Mouse (Mus musculus): ENCODE measurements at regions not wholly inside any gene's neighbourhood (a gene's known extent, or its start where the extent isn't known, plus 50 kb on each side); places are given as distances from the start of the nearest gene placed in this dataset.

DNA sequence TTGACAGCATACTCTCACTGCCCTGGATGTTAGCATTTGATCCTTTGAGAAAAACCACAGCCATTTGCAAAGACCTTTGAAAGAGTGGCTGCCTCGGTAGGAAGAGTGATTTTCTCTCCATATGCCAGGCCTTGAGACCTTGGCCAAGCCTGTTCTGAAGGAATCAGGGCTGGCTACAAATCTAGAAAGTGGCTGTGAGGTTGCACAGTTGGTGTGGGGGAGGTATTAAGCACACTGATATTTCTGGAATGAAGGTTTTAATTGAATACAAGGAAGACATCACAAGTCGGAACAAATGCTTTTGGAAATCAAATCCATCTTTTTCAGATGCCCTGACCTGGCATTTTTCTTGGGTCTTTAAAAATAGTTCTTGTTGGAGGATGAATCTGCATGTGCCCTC, 143.5 kb downstream of the Zfp706 start:
- no peak for DNase-seq (ENCODE audit: low read depth in 1 of 2, low spot score in 2 of 2)

- DNase-seq (ENCODE audit: low read depth in 1 of 2, low spot score in 2 of 2): no peak
These were observed 148.9 kb downstream of the Zfp706 start for GRCm38 (mm10) chr15:36858711-36859110.

DNA sequence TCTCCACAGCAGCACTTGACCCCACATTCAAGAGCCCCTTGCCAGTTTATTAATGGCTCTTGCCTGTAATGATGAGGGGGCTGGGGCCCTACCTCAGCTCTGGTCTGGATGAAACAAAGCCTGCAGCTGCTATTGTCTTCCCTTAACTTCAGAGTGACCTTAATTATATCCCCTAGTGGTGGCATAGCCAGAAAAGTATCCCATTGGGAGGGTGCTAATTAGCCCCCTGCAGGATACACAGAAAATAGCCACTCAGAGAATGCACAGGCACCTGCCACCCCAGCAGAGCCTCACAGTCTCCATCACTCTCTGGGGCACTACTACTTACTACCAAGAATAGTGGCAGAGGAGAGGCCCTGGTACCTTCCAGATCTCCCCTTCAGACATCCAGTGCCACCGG, 150.0 kb downstream of the Zfp706 start:
- DNase-seq (ENCODE audit: low read depth in 1 of 2, low spot score in 2 of 2): no peak

DNA sequence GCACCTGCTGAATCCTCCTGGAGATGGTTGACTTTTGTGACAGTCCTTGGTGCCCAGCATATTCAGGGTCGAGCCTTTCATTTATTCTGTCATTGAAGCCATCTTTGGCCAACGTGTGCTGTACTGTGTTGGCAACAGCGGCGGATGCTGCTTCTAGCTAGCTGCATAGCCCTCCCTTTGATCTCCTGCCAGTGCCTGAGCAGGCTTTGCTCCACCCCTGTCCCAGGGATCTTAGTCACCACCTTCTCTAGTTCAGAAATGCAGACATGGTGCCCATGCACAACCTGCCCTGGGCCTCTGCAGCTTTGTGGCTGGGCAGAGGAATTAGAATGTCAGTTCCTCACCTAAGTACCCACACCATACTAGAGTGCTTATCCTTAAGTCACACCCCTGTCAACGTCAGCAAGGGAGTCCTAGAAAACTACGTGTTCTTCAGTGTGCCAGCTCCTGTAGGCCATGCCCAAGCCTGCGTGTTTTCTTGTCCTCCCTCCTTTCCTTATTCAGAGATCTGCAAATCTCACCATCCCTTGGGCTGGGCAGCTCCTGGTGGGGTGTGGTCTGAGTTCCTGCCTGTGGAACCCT, 151.9 kb downstream of the Zfp706 start:
- no peak for DNase-seq (ENCODE audit: low read depth in 1 of 2, low spot score in 2 of 2)

DNA sequence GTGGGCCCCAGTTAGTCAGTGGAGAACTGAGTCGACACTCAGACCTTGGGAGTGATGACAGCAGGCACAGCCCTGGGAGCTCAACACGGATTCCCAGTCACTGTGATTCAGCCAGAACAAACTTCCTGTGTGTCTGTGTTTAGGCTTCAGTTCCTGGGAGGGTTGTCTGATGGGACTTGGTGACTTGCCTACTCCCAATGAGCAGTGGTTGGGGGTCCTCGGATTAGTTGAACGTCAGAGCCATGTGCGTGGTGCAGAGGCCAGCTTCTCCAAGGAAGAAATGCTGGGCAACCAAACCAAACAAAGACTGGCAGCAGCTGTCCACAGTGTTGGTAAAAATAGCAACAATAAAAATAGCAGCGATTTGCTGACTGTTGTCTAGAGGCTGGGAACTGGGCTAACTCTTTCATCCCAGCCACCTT, 152.7 kb downstream of the Zfp706 start:
- no peak for DNase-seq (ENCODE audit: low read depth in 1 of 2, low spot score in 2 of 2)

DNA sequence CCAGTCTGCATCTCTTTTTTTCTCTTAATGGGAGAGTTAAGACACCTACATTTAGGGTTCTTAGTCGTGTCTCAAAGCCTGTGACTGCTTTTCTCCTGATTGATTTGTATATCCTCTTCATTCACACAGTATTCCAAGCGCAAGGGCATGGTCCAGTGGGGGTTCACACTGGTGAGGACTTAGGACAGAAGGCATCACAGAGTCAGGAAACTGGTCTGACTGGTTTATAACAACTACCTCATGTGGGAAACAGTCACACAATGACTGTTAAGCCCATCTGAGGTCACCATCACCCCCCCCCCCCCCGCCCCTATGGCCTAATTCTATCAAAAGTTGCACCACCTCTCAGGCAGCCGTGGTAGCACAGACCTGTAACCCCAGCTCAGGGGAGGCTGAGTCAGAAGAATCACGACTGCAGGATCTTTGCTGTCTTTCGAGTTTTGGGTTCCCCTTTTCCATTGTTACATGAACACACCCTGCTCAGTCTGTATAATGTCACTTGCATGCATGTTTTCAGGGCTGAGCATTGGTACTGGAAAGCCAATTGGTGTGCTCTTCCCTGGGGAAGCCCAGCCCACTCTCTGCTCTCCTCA, 155.2 kb downstream of the Zfp706 start:
- no peak for DNase-seq (ENCODE audit: low read depth in 1 of 2, low spot score in 2 of 2)

- DNase-seq (ENCODE audit: low read depth in 1 of 2, low spot score in 2 of 2): no peak
These were observed 159.3 kb downstream of the Zfp706 start for GRCm38 (mm10) chr15:36848238-36848637.

DNA sequence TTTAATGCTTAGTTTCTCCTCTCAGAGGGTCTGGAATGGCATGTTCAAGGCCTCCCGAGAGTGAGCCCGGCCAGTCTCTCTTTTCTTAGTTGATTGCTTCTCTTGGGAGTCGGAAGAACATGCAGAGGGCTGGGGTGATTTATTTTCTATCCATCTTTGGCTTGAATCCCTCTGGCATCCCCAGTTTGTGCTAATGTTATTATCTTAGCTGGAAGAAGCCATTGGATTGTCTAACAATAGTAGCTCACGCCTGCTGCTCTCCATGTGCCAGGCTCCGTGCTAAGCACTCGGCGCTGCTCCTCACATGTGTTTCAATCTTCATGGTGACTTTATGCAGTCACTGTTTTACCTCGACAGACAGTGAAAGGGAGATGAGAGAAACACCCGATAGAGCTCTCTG, 160.8 kb downstream of the Zfp706 start:
- DNase-seq (ENCODE audit: low read depth in 1 of 2, low spot score in 2 of 2): no peak

All from monocyte, adult 2 months (primary cell).